Mouse (Mus musculus) kidney, postnatal 0 days (tissue): ENCODE data around the gene Fam57b. TPM values are rescaled to one million over a fixed set of nuclear protein-coding genes. Genes with fewer than 3 reads are reported as not detected.
A peak's percentile ranks its signal among the peaks of the same experiment; 100 is the strongest.

Experiments used
- ATAC-seq: fragments of 200-750 bp; cut with Nextera tagmentation; replicated peaks from 2 replicates; pipeline ENCODE4 v1.8.0; 2017; ENCODE audit warnings: low read depth, moderate number of reproducible peaks, moderate TSS enrichment, moderate library complexity; ENCODE audit not compliant: low FRiP score
- DNase-seq: peaks from one replicate; pipeline ENCODE4 v3.0.0-alpha.2; 2016; ENCODE audit warnings: low spot score
- H3K27ac ChIP-seq: fragments of 300-500 bp; sonication (generic); 2 replicates; pipeline ENCODE4 v1.5.1; 2014; ENCODE audit warnings: mild to moderate bottlenecking
- H3K27me3 ChIP-seq: fragments of 300-500 bp; sonication (generic); 2 replicates; pipeline ENCODE4 v1.6.1; 2014; ENCODE audit warnings: low read length, mixed read lengths; ENCODE audit not compliant: insufficient read depth
- H3K36me3 ChIP-seq: fragments of 300-500 bp; sonication (generic); 2 replicates; pipeline ENCODE4 v1.6.1; 2014; ENCODE audit warnings: low read length, mixed read lengths; ENCODE audit not compliant: insufficient read depth
- H3K4me1 ChIP-seq: fragments of 300-500 bp; sonication (generic); replicated peaks from 2 replicates; pipeline ENCODE4 v1.6.1; 2014; ENCODE audit warnings: antibody characterized with exemption, low read length, mixed read lengths; ENCODE audit not compliant: insufficient read depth
- H3K4me2 ChIP-seq: fragments of 300-500 bp; sonication (generic); 2 replicates; pipeline ENCODE4 v1.6.1; 2014; ENCODE audit warnings: mild to moderate bottlenecking, low read length, moderate library complexity, mixed read lengths
- H3K4me3 ChIP-seq: fragments of 300-500 bp; sonication (generic); replicated peaks from 2 replicates; pipeline ENCODE4 v1.5.1; 2014; ENCODE audit warnings: low read depth, low read length
- H3K9ac ChIP-seq: fragments of 300-500 bp; sonication (generic); 2 replicates; pipeline ENCODE4 v1.6.1; 2014; ENCODE audit warnings: low read depth, low read length
- H3K9me3 ChIP-seq: fragments of 300-500 bp; sonication (generic); replicated peaks from 2 replicates; pipeline ENCODE4 v1.6.1; 2016; ENCODE audit warnings: low read length, inconsistent platforms, mixed read lengths
- CTCF ChIP-seq: IDR thresholded peaks from 2 replicates; pipeline ENCODE4 v1.5.1; 2016; ENCODE audit warnings: antibody characterized with exemption, low read depth, mild to moderate bottlenecking, moderate library complexity
- WGBS: fragments of 180-500 bp; shearing (Covaris S2); extraction: QIAGEN DNeasy Blood & Tissue Kit; methylation state at CpG from one replicate; pipeline ENCODE4 v1.1.7; 2014; 5-methylcytosine and 5-hydroxymethylcytosine counted together
- polyA plus RNA-seq: library from polyadenylated mRNA; unstranded; fragments of >200 nt; fragmentation: Nextera tagmentation; extraction: Ambion mirVana; gene quantifications from 2 replicates; pipeline ENCODE4 v1.2.1, GENCODE M21; 2015

Gene Fam57b
- polyA plus RNA-seq, 1 experiment from 2014 or later = 0.11 TPM

GRCm38 (mm10) chr7:126825952-126826351, 28.5 kb downstream of the Fam57b start:
- H3K4me2 ChIP-seq = no peak overlapping the region
- H3K9me3 ChIP-seq = no peaks in the 10 kb centered on the region
- WGBS = 68% methylated on average over 5 of the region's 5 CpGs
- no peak overlapping the region for H3K9ac ChIP-seq
- TF ChIP-seq CTCF = no peak
- no peak for ATAC-seq
- H3K27me3 ChIP-seq = no peaks in the 10 kb centered on the region
- no peaks in the 10 kb centered on the region for H3K36me3 ChIP-seq
- no peak for DNase-seq
- H3K4me1 ChIP-seq = peaks cover 4% of the 10 kb centered on the region; the same call in 1 of the 2 replicates
- no peak overlapping the region for H3K27ac ChIP-seq
- no peak overlapping the region for H3K4me3 ChIP-seq

GRCm38 (mm10) chr7:126831539-126831938, 34.1 kb downstream of the Fam57b start, which contains the start of gene 4930451I11Rik:
TSS of gene 4930451I11Rik (minus strand) at chr7:126831639.
- DNase-seq (no peak), ATAC-seq (no peak)
- WGBS = 56% methylated on average over 5 of the region's 5 CpGs
- no peaks in the 10 kb centered on the region for H3K9me3 ChIP-seq
- no peak for TF ChIP-seq CTCF
- H3K9ac ChIP-seq = 0 out of 2 replicates have a peak within 1 kb of the TSS, but pooled peaks have one; percentile 37
- peak within 1 kb of the TSS; percentile 55 for H3K4me2 ChIP-seq
- H3K4me3 ChIP-seq = peak within 1 kb of the TSS; percentile 31; the same call in 1 of the 2 replicates
- no peaks in the 10 kb centered on the region for H3K27me3 ChIP-seq
- 0 out of 2 replicates have a peak within 1 kb of the TSS, but pooled peaks have one; percentile 25 for H3K27ac ChIP-seq
- no peaks in the 10 kb centered on the region; the same call in 1 of the 2 replicates for H3K4me1 ChIP-seq
- H3K36me3 ChIP-seq = no peaks in the 10 kb centered on the region

GRCm38 (mm10) chr7:126832036-126832598, 34.6 kb downstream of the Fam57b start:
- peak overlapping the region; percentile 55 for H3K4me2 ChIP-seq
- ATAC-seq = peak; percentile 83
- 0 out of 2 replicates have a peak overlapping the region, but pooled peaks have one; percentile 37 for H3K9ac ChIP-seq

GRCm38 (mm10) chr7:126833294-126833693, 35.8 kb downstream of the Fam57b start:
- 91% methylated on average over 1 of the region's 1 CpGs for WGBS
- H3K9ac ChIP-seq = no peak overlapping the region
- H3K36me3 ChIP-seq = no peaks in the 10 kb centered on the region
- no peak overlapping the region for H3K4me2 ChIP-seq
- ATAC-seq (no peak), DNase-seq (no peak)
- no peaks in the 10 kb centered on the region for H3K9me3 ChIP-seq
- H3K27ac ChIP-seq = no peak overlapping the region
- H3K4me1 ChIP-seq = no peaks in the 10 kb centered on the region; the same call in 1 of the 2 replicates
- H3K4me3 ChIP-seq = no peak overlapping the region
- H3K27me3 ChIP-seq = no peaks in the 10 kb centered on the region
- TF ChIP-seq CTCF = no peak

More at GRCm38 (mm10) chr7:126832036-126832598, 34.6 kb downstream of the Fam57b start:
- Histone ChIP-seq H3K36me3 (no peaks in the 10 kb centered on the region), H3K4me3 (peak overlapping the region; percentile 31; the same call in 1 of the 2 replicates), H3K4me1 (no peaks in the 10 kb centered on the region; the same call in 1 of the 2 replicates), H3K27me3 (no peaks in the 10 kb centered on the region), H3K27ac (0 out of 2 replicates have a peak overlapping the region, but pooled peaks have one; percentile 25), H3K9me3 (no peaks in the 10 kb centered on the region)
- 4% methylated on average over 21 of the region's 21 CpGs for WGBS
- peak; percentile 91 for TF ChIP-seq CTCF
- DNase-seq = peak; percentile 90

- Histone ChIP-seq H3K4me1 (0 out of 2 replicates have a peak, but pooled peaks cover 6% of the 10 kb centered on the region), H3K27ac (no peak overlapping the region), H3K9me3 (no peaks in the 10 kb centered on the region), H3K4me3 (no peak overlapping the region), H3K4me2 (no peak overlapping the region), H3K36me3 (no peaks in the 10 kb centered on the region), H3K27me3 (peaks cover 6% of the 10 kb centered on the region; the same call in 1 of the 2 replicates), H3K9ac (no peak overlapping the region)
- TF ChIP-seq CTCF = no peak
- no peak for DNase-seq
- WGBS = 80% methylated on average over 9 of the region's 9 CpGs
- ATAC-seq = no peak
These were observed 45.8 kb downstream of the Fam57b start for GRCm38 (mm10) chr7:126843276-126843675.

GRCm38 (mm10) chr7:126845516-126845915, 48.0 kb downstream of the Fam57b start:
- H3K27ac ChIP-seq = no peak overlapping the region
- no peak for TF ChIP-seq CTCF
- H3K27me3 ChIP-seq = peaks cover 10% of the 10 kb centered on the region; the same call in 1 of the 2 replicates
- no peak for ATAC-seq
- 79% methylated on average over 2 of the region's 2 CpGs for WGBS
- H3K36me3 ChIP-seq = no peaks in the 10 kb centered on the region
- DNase-seq = no peak
- H3K9ac ChIP-seq = no peak overlapping the region
- no peaks in the 10 kb centered on the region for H3K9me3 ChIP-seq
- H3K4me2 ChIP-seq = no peak overlapping the region
- H3K4me3 ChIP-seq = no peak overlapping the region
- H3K4me1 ChIP-seq = 0 out of 2 replicates have a peak, but pooled peaks cover 6% of the 10 kb centered on the region
